Mouse (Mus musculus) embryonic facial prominence, embryonic 15.5 days (tissue): ENCODE results near the gene Nfkb2. TPM values are rescaled to one million over a fixed set of nuclear protein-coding genes. Genes with fewer than 3 reads are reported as not detected.

Experiments used
- ATAC-seq: fragments of 200-750 bp; cut with Nextera tagmentation; 2 replicates; pipeline ENCODE4 v1.8.0; 2017; ENCODE audit warnings: low read depth, moderate TSS enrichment; ENCODE audit not compliant: insufficient number of reproducible peaks, low FRiP score, low TSS enrichment
- H3K27ac ChIP-seq: fragments of 300-500 bp; sonication (generic); replicated peaks from 2 replicates; pipeline ENCODE4 v1.5.1; 2015; ENCODE audit warnings: mild to moderate bottlenecking, inconsistent platforms
- H3K27me3 ChIP-seq: fragments of 300-500 bp; sonication (generic); 2 replicates; pipeline ENCODE4 v1.6.1; 2015; ENCODE audit warnings: inconsistent platforms
- H3K36me3 ChIP-seq: fragments of 300-500 bp; sonication (generic); 2 replicates; pipeline ENCODE4 v1.6.1; 2015; ENCODE audit warnings: mild to moderate bottlenecking, inconsistent platforms
- H3K4me1 ChIP-seq: fragments of 300-500 bp; sonication (generic); 2 replicates; pipeline ENCODE4 v1.6.1; 2015; ENCODE audit warnings: inconsistent platforms
- H3K4me2 ChIP-seq: fragments of 300-500 bp; sonication (generic); replicated peaks from 2 replicates; pipeline ENCODE4 v1.6.1; 2015; ENCODE audit warnings: mild to moderate bottlenecking, inconsistent platforms
- H3K4me3 ChIP-seq: fragments of 300-500 bp; sonication (generic); replicated peaks from 2 replicates; pipeline ENCODE4 v1.5.1; 2015; ENCODE audit warnings: mild to moderate bottlenecking, inconsistent platforms
- H3K9ac ChIP-seq: fragments of 300-500 bp; sonication (generic); 2 replicates; pipeline ENCODE4 v1.6.1; 2015; ENCODE audit warnings: inconsistent platforms
- H3K9me3 ChIP-seq: fragments of 300-500 bp; sonication (generic); replicated peaks from 2 replicates; pipeline ENCODE4 v1.6.1; 2016; ENCODE audit warnings: inconsistent platforms
- WGBS: fragments of 180-500 bp; shearing (Covaris S2); methylation state at CpG from one replicate; pipeline ENCODE4 v1.1.7; 2015; 5-methylcytosine and 5-hydroxymethylcytosine counted together
- polyA plus RNA-seq: library from polyadenylated mRNA; unstranded; fragments of >200 nt; fragmentation: Nextera tagmentation; extraction: Ambion mirVana; gene quantifications from 2 replicates; pipeline ENCODE4 v1.2.1, GENCODE M21; 2015

Nfkb2 gene
- polyA plus RNA-seq, 1 experiment from 2014 or later = 15.3 TPM

GRCm38 (mm10) chr19:46333906-46334305 lies 29.8 kb downstream of the Nfkb2 start:
- peaks cover 26% of the 10 kb centered on the region for H3K4me1 ChIP-seq
- no peak for ATAC-seq

GRCm38 (mm10) chr19:46337719-46338330 lies 33.7 kb downstream of the Nfkb2 start:
- Histone ChIP-seq H3K9ac (peak overlapping the region; percentile 74), H3K36me3 (no peaks in the 10 kb centered on the region), H3K27me3 (no peaks in the 10 kb centered on the region), H3K4me2 (peak overlapping the region; percentile 74), H3K9me3 (no peaks in the 10 kb centered on the region), H3K4me3 (peak overlapping the region; percentile 79), H3K4me1 (peaks cover 15% of the 10 kb centered on the region), H3K27ac (peak overlapping the region; percentile 48; the same call in 1 of the 2 replicates)
- WGBS = 33% methylated on average over 15 of the region's 15 CpGs
- ATAC-seq = no peak

More at GRCm38 (mm10) chr19:46333906-46334305, 29.8 kb downstream of the Nfkb2 start:
- Histone ChIP-seq H3K4me2 (no peak overlapping the region), H3K27me3 (no peaks in the 10 kb centered on the region), H3K9me3 (no peaks in the 10 kb centered on the region), H3K4me3 (no peak overlapping the region), H3K27ac (no peak overlapping the region), H3K9ac (no peak overlapping the region), H3K36me3 (peaks cover 13% of the 10 kb centered on the region)
- WGBS = 87% methylated on average over 3 of the region's 3 CpGs

GRCm38 (mm10) chr19:46338331-46338936 lies 34.3 kb downstream of the Nfkb2 start, which contains the start of gene Cuedc2:
TSS of gene Cuedc2 (minus strand) at chr19:46338702.
- under 1% methylated on average over 31 of the region's 31 CpGs for WGBS
- ATAC-seq = peak; percentile 89

GRCm38 (mm10) chr19:46338942-46339286 lies 34.8 kb downstream of the Nfkb2 start:
- Histone ChIP-seq H3K9me3 (no peaks in the 10 kb centered on the region), H3K27me3 (peaks cover 4% of the 10 kb centered on the region; the same call in 1 of the 2 replicates), H3K4me1 (peaks cover 15% of the 10 kb centered on the region), H3K36me3 (no peaks in the 10 kb centered on the region), H3K4me3 (peak overlapping the region; percentile 79), H3K27ac (peak overlapping the region; percentile 40), H3K9ac (no peak overlapping the region), H3K4me2 (peak overlapping the region; percentile 74)
- 51% methylated on average over 6 of the region's 6 CpGs for WGBS
- ATAC-seq = no peak

More at GRCm38 (mm10) chr19:46338331-46338936, 34.3 kb downstream of the Nfkb2 start, which contains the start of gene Cuedc2:
- Histone ChIP-seq H3K4me2 (peak within 1 kb of the TSS; percentile 74), H3K36me3 (no peaks in the 10 kb centered on the region), H3K9me3 (no peaks in the 10 kb centered on the region), H3K27ac (peak within 1 kb of the TSS; percentile 48), H3K27me3 (no peaks in the 10 kb centered on the region), H3K4me1 (peaks cover 15% of the 10 kb centered on the region), H3K9ac (peak within 1 kb of the TSS; percentile 74), H3K4me3 (peak within 1 kb of the TSS; percentile 79)

GRCm38 (mm10) chr19:46339287-46339971 lies 35.3 kb downstream of the Nfkb2 start:
- Histone ChIP-seq H3K4me3 (no peak overlapping the region), H3K9me3 (no peaks in the 10 kb centered on the region), H3K27me3 (peaks cover 6% of the 10 kb centered on the region; the same call in 1 of the 2 replicates), H3K36me3 (no peaks in the 10 kb centered on the region), H3K9ac (no peak overlapping the region), H3K4me1 (peaks cover 15% of the 10 kb centered on the region), H3K27ac (peak overlapping the region; percentile 40; the same call in 1 of the 2 replicates), H3K4me2 (peak overlapping the region; percentile 74; the same call in 1 of the 2 replicates)
- 71% methylated on average over 7 of the region's 7 CpGs for WGBS
- ATAC-seq = 0 out of 2 replicates have a peak, but pooled peaks have one; percentile 11

- 19% methylated on average over 7 of the region's 7 CpGs for WGBS
Observed at GRCm38 (mm10) chr19:46344710-46345419, 40.7 kb downstream of the Nfkb2 start.

GRCm38 (mm10) chr19:46347146-46347545 lies 43.0 kb downstream of the Nfkb2 start:
- Histone ChIP-seq H3K27ac (no peak overlapping the region), H3K4me1 (peaks cover 19% of the 10 kb centered on the region), H3K36me3 (no peaks in the 10 kb centered on the region), H3K9ac (no peak overlapping the region), H3K27me3 (peaks cover 6% of the 10 kb centered on the region; the same call in 1 of the 2 replicates), H3K9me3 (no peaks in the 10 kb centered on the region), H3K4me3 (no peak overlapping the region), H3K4me2 (no peak overlapping the region)
- no peak for ATAC-seq
- WGBS = 93% methylated on average over 1 of the region's 1 CpGs

More at GRCm38 (mm10) chr19:46344710-46345419, 40.7 kb downstream of the Nfkb2 start:
- Histone ChIP-seq H3K27me3 (peaks cover 6% of the 10 kb centered on the region; the same call in 1 of the 2 replicates), H3K4me1 (peaks cover 13% of the 10 kb centered on the region), H3K27ac (no peak overlapping the region), H3K9ac (no peak overlapping the region), H3K4me2 (no peak overlapping the region), H3K9me3 (no peaks in the 10 kb centered on the region), H3K4me3 (no peak overlapping the region), H3K36me3 (no peaks in the 10 kb centered on the region)
- ATAC-seq = no peak

- Histone ChIP-seq H3K4me1 (peaks cover 19% of the 10 kb centered on the region), H3K4me2 (peak overlapping the region; percentile 87), H3K27me3 (peaks cover 6% of the 10 kb centered on the region; the same call in 1 of the 2 replicates), H3K9ac (peak overlapping the region; percentile 53), H3K27ac (peak overlapping the region; percentile 87), H3K4me3 (peak overlapping the region; percentile 74), H3K36me3 (no peaks in the 10 kb centered on the region), H3K9me3 (no peaks in the 10 kb centered on the region)
- ATAC-seq = no peak
- 30% methylated on average over 14 of the region's 14 CpGs for WGBS
Observed at GRCm38 (mm10) chr19:46347936-46348668, 44.0 kb downstream of the Nfkb2 start.

GRCm38 (mm10) chr19:46348761-46349458 lies 44.8 kb downstream of the Nfkb2 start:
- Histone ChIP-seq H3K4me2 (peak overlapping the region; percentile 87), H3K4me3 (peak overlapping the region; percentile 74), H3K9me3 (no peaks in the 10 kb centered on the region), H3K4me1 (peaks cover 19% of the 10 kb centered on the region), H3K27me3 (0 out of 2 replicates have a peak, but pooled peaks cover 3% of the 10 kb centered on the region), H3K27ac (peak overlapping the region; percentile 87), H3K9ac (peak overlapping the region; percentile 53), H3K36me3 (no peaks in the 10 kb centered on the region)
- peak; percentile 88 for ATAC-seq
- WGBS = under 1% methylated on average over 78 of the region's 78 CpGs

GRCm38 (mm10) chr19:46349550-46349949 lies 45.4 kb downstream of the Nfkb2 start:
- peak overlapping the region; percentile 53 for H3K9ac ChIP-seq
- no peaks in the 10 kb centered on the region for H3K9me3 ChIP-seq
- 0 out of 2 replicates have a peak, but pooled peaks have one; percentile 9 for ATAC-seq
- peaks cover 19% of the 10 kb centered on the region for H3K4me1 ChIP-seq
- no peaks in the 10 kb centered on the region for H3K36me3 ChIP-seq
- no peaks in the 10 kb centered on the region for H3K27me3 ChIP-seq
- H3K4me2 ChIP-seq = peak overlapping the region; percentile 87
- H3K27ac ChIP-seq = peak overlapping the region; percentile 87; the same call in 1 of the 2 replicates
- peak overlapping the region; percentile 74 for H3K4me3 ChIP-seq
- 21% methylated on average over 6 of the region's 6 CpGs for WGBS
